Mouse (Mus musculus) liver, postnatal 0 days (tissue): Measurements from ENCODE around the gene Tcf23. TPM values are rescaled to one million over a fixed set of nuclear protein-coding genes. Genes with fewer than 3 reads are reported as not detected.

Experiments
- ATAC-seq: fragments of 200-750 bp; cut with Nextera tagmentation; 2 replicates; pipeline ENCODE4 v1.8.0; 2017; ENCODE audit warnings: mild to moderate bottlenecking, moderate library complexity
- DNase-seq: peaks from one replicate; pipeline ENCODE4 v3.0.0-alpha.2; 2016
- H3K27ac ChIP-seq: fragments of 300-500 bp; sonication (generic); 2 replicates; pipeline ENCODE4 v1.5.1; 2014; ENCODE audit warnings: antibody characterized with exemption, moderate library complexity, mild to moderate bottlenecking, low read depth
- H3K27me3 ChIP-seq: fragments of 300-500 bp; sonication (generic); 2 replicates; pipeline ENCODE4 v1.6.1; 2014; ENCODE audit warnings: low read length, control low read depth, mixed read lengths; ENCODE audit not compliant: insufficient read depth
- H3K36me3 ChIP-seq: fragments of 300-500 bp; sonication (generic); replicated peaks from 2 replicates; pipeline ENCODE4 v1.6.1; 2014; ENCODE audit warnings: mild to moderate bottlenecking, control low read depth, low read length, moderate library complexity, mixed read lengths; ENCODE audit not compliant: insufficient read depth
- H3K4me1 ChIP-seq: fragments of 300-500 bp; sonication (generic); 2 replicates; pipeline ENCODE4 v1.6.1; 2014; ENCODE audit warnings: antibody characterized with exemption, mild to moderate bottlenecking, control low read depth; ENCODE audit not compliant: insufficient read depth
- H3K4me2 ChIP-seq: fragments of 300-500 bp; sonication (generic); 2 replicates; pipeline ENCODE4 v1.6.1; 2014; ENCODE audit warnings: low read depth, mild to moderate bottlenecking, low read length, moderate library complexity, mixed read lengths
- H3K4me3 ChIP-seq: fragments of 300-500 bp; sonication (generic); 2 replicates; pipeline ENCODE4 v1.5.1; 2014; ENCODE audit warnings: low read depth, low read length
- H3K9ac ChIP-seq: fragments of 300-500 bp; sonication (generic); replicated peaks from 2 replicates; pipeline ENCODE4 v1.6.1; 2014; ENCODE audit warnings: mild to moderate bottlenecking, moderate library complexity
- H3K9me3 ChIP-seq: fragments of 300-500 bp; sonication (generic); 2 replicates; pipeline ENCODE4 v1.6.1; 2016; ENCODE audit warnings: mild to moderate bottlenecking, control low read depth, low read length, mixed read lengths
- CTCF ChIP-seq: sonication (generic); IDR thresholded peaks from 2 replicates; pipeline ENCODE4 v1.5.1; 2016; ENCODE audit warnings: antibody characterized with exemption, low read depth
- EP300 ChIP-seq: IDR thresholded peaks from 2 replicates; pipeline ENCODE4 v1.6.1; 2016; ENCODE audit warnings: antibody characterized with exemption, low read depth, mild to moderate bottlenecking
- whole genome bisulfite sequencing: fragments of 180-500 bp; shearing (Covaris S2); extraction: QIAGEN DNeasy Blood & Tissue Kit; methylation state at CpG from one replicate; pipeline ENCODE4 v1.1.7; 2014; ENCODE audit not compliant: insufficient replicate concordance; 5-methylcytosine and 5-hydroxymethylcytosine counted together
- polyA plus RNA-seq: library from polyadenylated mRNA; unstranded; fragments of >200 nt; fragmentation: Nextera tagmentation; extraction: Ambion mirVana; gene quantifications from 2 replicates; pipeline ENCODE4 v1.2.1, GENCODE M21; 2015

The Tcf23 gene
- polyA plus RNA-seq, 1 experiment from 2014 or later: 0.05 TPM

DNA sequence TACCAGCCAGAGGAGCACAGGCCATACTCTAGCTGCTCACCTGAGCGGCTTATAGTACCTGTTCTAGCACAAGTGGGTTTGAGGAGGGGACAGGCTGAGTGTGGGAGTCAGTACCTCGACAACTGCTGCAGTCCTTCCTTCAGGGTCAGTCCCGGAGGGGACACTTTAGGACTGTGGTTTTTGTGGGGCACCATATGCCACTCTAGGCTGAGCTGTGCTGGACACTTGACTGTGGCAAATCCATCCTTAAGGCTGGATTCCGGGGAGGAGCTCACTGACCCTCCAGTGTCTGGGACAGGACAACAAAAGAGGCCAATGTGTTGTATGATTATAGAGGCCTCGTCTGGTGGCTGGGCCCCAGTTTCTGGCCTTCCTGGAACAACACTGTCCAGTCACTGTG lies 15.9 kb upstream of the Tcf23 start:
- 74% methylated on average over 5 of the region's 5 CpGs for WGBS
- no peak for ATAC-seq
- H3K36me3 ChIP-seq: peaks cover 39% of the 10 kb centered on the region

DNA sequence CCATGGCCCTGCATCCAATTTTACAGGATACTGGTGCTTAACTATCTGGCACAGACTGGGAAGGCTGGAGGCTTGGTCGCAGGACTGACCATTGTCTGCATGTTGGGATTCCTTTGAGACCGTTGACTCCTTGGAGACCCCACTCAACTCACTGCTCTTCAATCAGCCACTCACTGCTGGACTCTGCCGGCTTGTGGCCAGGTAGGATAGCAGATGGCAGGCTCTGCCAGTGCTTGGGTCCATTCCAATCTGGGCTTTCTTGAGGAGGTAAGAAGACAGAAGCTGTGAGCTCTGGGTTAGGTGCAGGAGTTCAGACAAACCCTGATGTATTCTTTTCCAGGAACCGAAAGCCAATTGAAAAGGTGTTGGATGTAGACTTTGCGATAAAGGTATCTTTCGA lies 14.4 kb upstream of the Tcf23 start:
- WGBS: 94% methylated on average over 6 of the region's 6 CpGs
- Histone ChIP-seq H3K4me1 (peaks cover 29% of the 10 kb centered on the region), H3K36me3 (peaks cover 50% of the 10 kb centered on the region), H3K27me3 (no peaks in the 10 kb centered on the region), H3K9me3 (no peaks in the 10 kb centered on the region), H3K27ac (no peak overlapping the region), H3K4me2 (no peak overlapping the region), H3K9ac (no peak overlapping the region), H3K4me3 (no peak overlapping the region)
- ATAC-seq (no peak), DNase-seq (no peak)
- TF ChIP-seq CTCF (no peak), EP300 (no peak)

More for the DNA sequence above, 15.9 kb upstream of the Tcf23 start:
- no peak for TF ChIP-seq EP300
- no peak for TF ChIP-seq CTCF
- H3K9me3 ChIP-seq: no peaks in the 10 kb centered on the region
- no peak overlapping the region for H3K4me3 ChIP-seq
- no peaks in the 10 kb centered on the region for H3K27me3 ChIP-seq
- no peak for DNase-seq
- peaks cover 14% of the 10 kb centered on the region for H3K4me1 ChIP-seq
- H3K9ac ChIP-seq: no peak overlapping the region
- 0 out of 2 replicates have a peak overlapping the region, but pooled peaks have one; percentile 22 for H3K27ac ChIP-seq
- no peak overlapping the region for H3K4me2 ChIP-seq

DNA sequence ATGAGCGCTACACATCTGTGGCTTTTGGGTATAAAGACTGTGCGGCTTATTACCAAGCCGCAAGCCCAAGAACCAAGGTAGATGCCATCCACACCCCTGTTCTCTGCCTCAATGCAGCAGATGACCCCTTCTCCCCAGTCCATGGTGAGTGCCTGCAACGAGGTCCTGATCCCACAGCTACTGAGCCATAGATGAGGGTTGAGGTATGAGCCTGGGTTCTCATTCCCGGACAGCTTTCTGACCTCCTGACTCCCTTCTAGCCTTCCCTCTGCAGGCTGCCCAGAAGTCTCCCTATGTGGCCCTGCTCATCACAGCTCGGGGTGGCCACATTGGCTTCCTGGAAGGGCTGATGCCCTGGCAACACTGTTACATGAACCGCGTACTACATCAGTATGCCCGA lies 13.9 kb upstream of the Tcf23 start:
- no peak overlapping the region for H3K4me2 ChIP-seq
- ATAC-seq: no peak
- no peak overlapping the region for H3K4me3 ChIP-seq
- no peak for TF ChIP-seq CTCF
- no peak for TF ChIP-seq EP300
- no peak overlapping the region; the same call in 1 of the 2 replicates for H3K9ac ChIP-seq
- H3K36me3 ChIP-seq: peaks cover 50% of the 10 kb centered on the region
- H3K4me1 ChIP-seq: peaks cover 33% of the 10 kb centered on the region
- H3K9me3 ChIP-seq: no peaks in the 10 kb centered on the region
- 87% methylated on average over 9 of the region's 9 CpGs for WGBS
- no peaks in the 10 kb centered on the region for H3K27me3 ChIP-seq
- no peak for DNase-seq
- no peak overlapping the region for H3K27ac ChIP-seq

GRCm38 (mm10) chr5:30955751-30956150 lies 12.7 kb upstream of the Tcf23 start:
- Histone ChIP-seq H3K4me1 (peaks cover 31% of the 10 kb centered on the region), H3K4me2 (no peak overlapping the region), H3K27ac (no peak overlapping the region), H3K9me3 (no peaks in the 10 kb centered on the region), H3K4me3 (no peak overlapping the region), H3K36me3 (peaks cover 50% of the 10 kb centered on the region), H3K27me3 (no peaks in the 10 kb centered on the region), H3K9ac (no peak overlapping the region)
- ATAC-seq (no peak), DNase-seq (no peak)
- TF ChIP-seq EP300: no peak
- no peak for TF ChIP-seq CTCF
- WGBS: 82% methylated on average over 6 of the region's 6 CpGs

- H3K9ac ChIP-seq: peak overlapping the region; percentile 30; the same call in 1 of the 2 replicates
- TF ChIP-seq EP300 (no peak), CTCF (no peak)
These were observed 10.6 kb upstream of the Tcf23 start for GRCm38 (mm10) chr5:30957891-30958290.

GRCm38 (mm10) chr5:30959198-30959854 lies 9.1 kb upstream of the Tcf23 start:
- Histone ChIP-seq H3K27ac (peak overlapping the region; percentile 93), H3K9ac (peak overlapping the region; percentile 88), H3K4me1 (peaks cover 26% of the 10 kb centered on the region), H3K36me3 (peaks cover 30% of the 10 kb centered on the region), H3K9me3 (no peaks in the 10 kb centered on the region), H3K27me3 (no peaks in the 10 kb centered on the region), H3K4me2 (peak overlapping the region; percentile 89), H3K4me3 (peak overlapping the region; percentile 84)
- 22% methylated on average over 19 of the region's 19 CpGs for WGBS
- DNase-seq: peak; percentile 45
- TF ChIP-seq EP300 (no peak), CTCF (no peak)
- no peak; the same call in 1 of the 2 replicates for ATAC-seq

More at GRCm38 (mm10) chr5:30957891-30958290, 10.6 kb upstream of the Tcf23 start:
- DNase-seq: no peak
- H3K9me3 ChIP-seq: no peaks in the 10 kb centered on the region
- 79% methylated on average over 6 of the region's 6 CpGs for WGBS
- H3K4me3 ChIP-seq: no peak overlapping the region
- no peak overlapping the region for H3K27ac ChIP-seq
- H3K4me2 ChIP-seq: peak overlapping the region; percentile 89
- H3K36me3 ChIP-seq: peaks cover 43% of the 10 kb centered on the region
- no peaks in the 10 kb centered on the region for H3K27me3 ChIP-seq
- ATAC-seq: no peak
- H3K4me1 ChIP-seq: peaks cover 26% of the 10 kb centered on the region
